ENCODE assay signal across 14 mouse cellular contexts in genomic region chr2:119837616-119838015, GRCm38 (mm10). TPM values are rescaled to one million over a fixed set of nuclear protein-coding genes. Genes with fewer than 3 reads are reported as not detected.
DNase-seq lines count a peak whose midpoint lies in the region.
"Had no signal": no experiment of that assay in that cellular context is flagged by ENCODE, and none has a peak within 500 bp of the region (broad histone marks: within the 10 kb centered on the region; RNA-seq: fewer than 3 reads in every experiment).

No protein-coding gene starts in this region.

- DNase-seq in adrenal gland, postnatal 36 days: peak; percentile 12 to 15
- DNase-seq in adrenal gland, postnatal 4 days (ENCODE audit: low spot score in 2 of 2): no peak
- DNase-seq in heart, adult 11 months: peak; percentile 68
- no peak for DNase-seq in heart, adult 8-10 months (ENCODE audit: low spot score)
- peak; percentile 46 for DNase-seq in 416B (ENCODE audit: low read depth)
- peak; percentile 64 for DNase-seq in NIH3T3 (ENCODE audit: low read depth)
- no peak for DNase-seq in layer of hippocampus, adult 9-11 months
- no peak for DNase-seq in gastrocnemius, postnatal 10 days
- DNase-seq: adrenal gland, adult 2 months; adrenal gland, postnatal 10 days; cerebellum, adult 11 months; cerebellum, postnatal 14 days; cerebellum, postnatal 36 days; embryo, embryonic 11 days had no signal

RNA-seq across cellular contexts. Expression of gene Tyro3, which starts 40.1 kb away (rescaled TPM):
- total RNA-seq in adrenal gland, postnatal 36 days (2021): 1 to 10 TPM; 3.5 to 4.7 TPM
- 10 to 100 TPM; 13.3 to 15.6 TPM for total RNA-seq in adrenal gland, postnatal 4 days (2021)
- total RNA-seq in heart, adult 8-10 months (2022): 1 to 10 TPM; 1.7 to 3.3 (median 2.2) TPM
- total RNA-seq in gastrocnemius, postnatal 10 days (2021): 1 to 10 TPM; 3.6 to 5.1 TPM

RNA-seq across cellular contexts. Expression of gene Rpap1, which starts 50.3 kb away (rescaled TPM):
- 10 to 100 TPM; 13.4 to 17.8 TPM for total RNA-seq in adrenal gland, postnatal 36 days (2021)
- 10 to 100 TPM; 30.0 to 30.8 TPM for total RNA-seq in adrenal gland, postnatal 4 days (2021)
- 10 to 100 TPM; 11.9 to 13.7 (median 13.4) TPM for total RNA-seq in heart, adult 8-10 months (2022)
- total RNA-seq in gastrocnemius, postnatal 10 days (2021): 10 to 100 TPM; 14.2 to 14.5 TPM

RNA-seq across cellular contexts. Expression of gene Mga, which starts 59.4 kb away (rescaled TPM):
- 10 to 100 TPM; 46.7 to 47.5 TPM for total RNA-seq in adrenal gland, postnatal 36 days (2021)
- total RNA-seq in adrenal gland, postnatal 4 days (2021): 10 to 100 TPM; 56.9 to 58.7 TPM
- 10 to 100 TPM; 33.6 to 39.0 (median 35.9) TPM for total RNA-seq in heart, adult 8-10 months (2022)
- total RNA-seq in gastrocnemius, postnatal 10 days (2021): 10 to 100 TPM; 44.9 to 54.4 TPM

Comparison
In these comparisons a context has a peak if more than half of its experiments do, and no peak if none do; other contexts are left out.
1. DNase-seq: peak in adrenal gland, postnatal 36 days (2 of 2), heart, adult 11 months (single experiment), 416B (single experiment) and NIH3T3 (single experiment); none in adrenal gland, postnatal 4 days (0 of 2), heart, adult 8-10 months (single experiment), layer of hippocampus, adult 9-11 months (single experiment) and gastrocnemius, postnatal 10 days (single experiment).